Mouse (Mus musculus) liver (tissue): Measurements from ENCODE around the gene Sema3d.

ENCODE experiments used
- DNase-seq: peaks from one replicate; pipeline ENCODE4 v3.0.0-alpha.2; 2020; ENCODE audit warnings: mixed read lengths

Sema3d gene

GRCm38 (mm10) chr5:12499791-12500504 is 116.8 kb downstream of the Sema3d start:
- no peak for DNase-seq

GRCm38 (mm10) chr5:12512471-12512870 is 129.3 kb downstream of the Sema3d start:
- no peak for DNase-seq

- DNase-seq, result no peak
Observed at GRCm38 (mm10) chr5:12515283-12515682, 132.1 kb downstream of the Sema3d start.

- no peak for DNase-seq
Observed at GRCm38 (mm10) chr5:12525235-12525767, 142.1 kb downstream of the Sema3d start.

GRCm38 (mm10) chr5:12528596-12528995 is 145.4 kb downstream of the Sema3d start:
- no peak for DNase-seq

- no peak for DNase-seq
Observed at GRCm38 (mm10) chr5:12529771-12530170, 146.6 kb downstream of the Sema3d start.

GRCm38 (mm10) chr5:12541268-12541667 is 158.1 kb downstream of the Sema3d start:
- no peak for DNase-seq

GRCm38 (mm10) chr5:12549046-12549669 is 166.0 kb downstream of the Sema3d start:
- peak; percentile 14 for DNase-seq

GRCm38 (mm10) chr5:12555401-12555800 is 172.2 kb downstream of the Sema3d start:
- no peak for DNase-seq

- DNase-seq, result no peak
Observed at GRCm38 (mm10) chr5:12557889-12558288, 174.7 kb downstream of the Sema3d start.

GRCm38 (mm10) chr5:12561740-12562139 is 178.6 kb downstream of the Sema3d start:
- no peak for DNase-seq

- DNase-seq, result peak; percentile 10
Observed at GRCm38 (mm10) chr5:12562204-12562603, 179.0 kb downstream of the Sema3d start.

- no peak for DNase-seq
Observed at GRCm38 (mm10) chr5:12563132-12563531, 179.9 kb downstream of the Sema3d start.

GRCm38 (mm10) chr5:12564602-12565220 is 181.5 kb downstream of the Sema3d start:
- no peak for DNase-seq

GRCm38 (mm10) chr5:12566568-12566967 is 183.4 kb downstream of the Sema3d start:
- no peak for DNase-seq

- no peak for DNase-seq
Observed at GRCm38 (mm10) chr5:12574551-12574950, 191.4 kb downstream of the Sema3d start.

GRCm38 (mm10) chr5:12575262-12575661 is 192.1 kb downstream of the Sema3d start:
- DNase-seq, result no peak

- no peak for DNase-seq
Observed at GRCm38 (mm10) chr5:12579752-12580151, 196.6 kb downstream of the Sema3d start.

- no peak for DNase-seq
Observed at GRCm38 (mm10) chr5:12582540-12582939, 199.4 kb downstream of the Sema3d start.

- DNase-seq, result no peak
Observed at GRCm38 (mm10) chr5:12583293-12583834, 200.2 kb downstream of the Sema3d start.

- DNase-seq, result no peak
Observed at GRCm38 (mm10) chr5:12584886-12585285, 201.7 kb downstream of the Sema3d start.

- no peak for DNase-seq
Observed at GRCm38 (mm10) chr5:12634227-12634980, 251.2 kb downstream of the Sema3d start.
